Mouse (Mus musculus) kidney, embryonic 14.5 days (tissue): Measurements from ENCODE around the gene Pnma1. TPM values are rescaled to one million over a fixed set of nuclear protein-coding genes. Genes with fewer than 3 reads are reported as not detected.
A peak's percentile ranks its signal among the peaks of the same experiment; 100 is the strongest.

Experiments used
- ATAC-seq: fragments of 200-750 bp; cut with Nextera tagmentation; 2 replicates; pipeline ENCODE4 v1.8.0; 2017; ENCODE audit warnings: moderate number of reproducible peaks, mild to moderate bottlenecking, moderate TSS enrichment, moderate library complexity; ENCODE audit not compliant: low FRiP score, low TSS enrichment
- H3K27ac ChIP-seq: fragments of 300-500 bp; sonication (generic); 2 replicates; pipeline ENCODE4 v1.5.1; 2014; ENCODE audit warnings: low read depth, mild to moderate bottlenecking, low read length, moderate library complexity, mixed read lengths
- H3K27me3 ChIP-seq: fragments of 300-500 bp; sonication (generic); 2 replicates; pipeline ENCODE4 v1.6.1; 2014; ENCODE audit warnings: mild to moderate bottlenecking, low read length; ENCODE audit not compliant: control insufficient read depth, insufficient read depth
- H3K36me3 ChIP-seq: fragments of 300-500 bp; sonication (generic); 2 replicates; pipeline ENCODE4 v1.6.1; 2014; ENCODE audit warnings: low read length, mixed read lengths; ENCODE audit not compliant: control insufficient read depth, insufficient read depth
- H3K4me1 ChIP-seq: fragments of 300-500 bp; sonication (generic); 2 replicates; pipeline ENCODE4 v1.6.1; 2014; ENCODE audit warnings: low read length, mixed read lengths; ENCODE audit not compliant: control insufficient read depth, insufficient read depth
- H3K4me2 ChIP-seq: fragments of 300-500 bp; sonication (generic); replicated peaks from 2 replicates; pipeline ENCODE4 v1.6.1; 2014; ENCODE audit warnings: low read depth, mild to moderate bottlenecking, low read length
- H3K4me3 ChIP-seq: fragments of 300-500 bp; sonication (generic); 2 replicates; pipeline ENCODE4 v1.5.1; 2014; ENCODE audit warnings: mild to moderate bottlenecking, low read length
- H3K9ac ChIP-seq: fragments of 300-500 bp; sonication (generic); 2 replicates; pipeline ENCODE4 v1.6.1; 2014; ENCODE audit warnings: low read depth, mild to moderate bottlenecking, low read length, moderate library complexity
- H3K9me3 ChIP-seq: fragments of 300-500 bp; sonication (generic); 2 replicates; pipeline ENCODE4 v1.6.1; 2016; ENCODE audit warnings: low read length; ENCODE audit not compliant: control insufficient read depth
- WGBS: fragments of 180-500 bp; shearing (Covaris S2); extraction: QIAGEN DNeasy Blood & Tissue Kit; methylation state at CpG from one replicate; pipeline ENCODE4 v1.1.7; 2014; 5-methylcytosine and 5-hydroxymethylcytosine counted together
- polyA plus RNA-seq: library from polyadenylated mRNA; unstranded; fragments of >200 nt; fragmentation: Nextera tagmentation; extraction: Ambion mirVana; gene quantifications from 2 replicates; pipeline ENCODE4 v1.2.1, GENCODE M21; 2014

Pnma1 gene
- polyA plus RNA-seq, 1 experiment from 2014 or later = 0.51 TPM

DNA sequence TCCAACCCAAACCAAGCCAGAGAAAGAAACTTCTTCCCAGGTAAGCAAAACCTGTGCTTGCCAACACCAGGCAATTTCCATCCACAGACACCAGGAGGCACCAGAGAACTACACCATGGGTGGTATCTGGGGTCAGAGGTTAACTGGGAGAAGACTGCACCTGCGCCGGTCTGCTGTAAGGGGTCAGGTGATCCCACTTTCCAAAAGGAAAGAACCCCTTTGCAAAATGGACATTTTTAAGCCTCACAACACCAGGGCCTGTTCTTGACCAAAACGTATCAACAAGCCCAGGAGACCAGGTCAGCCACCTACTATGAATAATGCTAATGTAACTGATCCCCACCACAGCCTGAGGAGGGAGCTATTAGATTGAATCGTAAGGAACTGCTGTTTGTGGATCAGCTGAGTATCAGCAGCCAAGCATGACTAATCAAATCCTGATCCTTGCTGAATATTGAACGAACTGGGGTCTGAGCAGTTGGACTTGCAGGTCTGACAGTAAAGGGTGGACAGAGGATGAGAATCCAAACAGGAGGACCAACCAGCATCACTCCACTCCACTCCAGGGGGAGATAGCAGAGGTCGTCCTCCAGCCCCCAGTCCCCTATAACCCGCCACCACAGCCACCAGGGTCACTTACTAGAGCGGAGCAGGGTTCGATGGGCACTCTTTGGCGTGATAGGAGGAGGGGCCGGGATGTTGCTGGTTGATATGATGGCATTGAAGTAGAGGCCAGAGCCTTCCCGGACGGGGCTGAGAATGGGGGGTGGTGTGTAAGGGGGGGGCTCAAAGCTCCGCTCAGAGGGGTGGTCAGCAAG lies 13.5 kb upstream of the Pnma1 start:
- no peak; the same call in 1 of the 2 replicates for ATAC-seq

DNA sequence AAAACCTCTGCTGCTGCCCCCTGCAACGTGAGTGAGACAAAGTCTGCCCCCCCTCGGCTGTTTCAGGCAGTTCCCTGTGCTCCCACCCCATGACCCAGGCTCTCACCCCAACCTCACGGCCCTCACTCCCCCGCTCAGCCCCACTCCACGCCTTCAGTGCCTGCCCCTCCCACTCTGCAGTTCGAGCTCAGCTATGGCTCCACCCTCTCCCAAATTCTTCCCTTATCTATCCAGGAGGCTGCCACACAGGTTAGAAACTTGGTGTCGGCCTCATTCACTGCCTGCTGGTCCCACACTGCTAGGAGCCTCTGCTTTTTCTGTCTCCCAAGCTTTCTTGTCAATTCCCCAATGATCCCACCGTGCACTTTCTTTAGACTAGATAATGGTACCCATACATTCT lies 12.8 kb upstream of the Pnma1 start:
- Histone ChIP-seq H3K4me2 (no peak overlapping the region), H3K27ac (no peak overlapping the region), H3K9me3 (no peaks in the 10 kb centered on the region), H3K9ac (no peak overlapping the region), H3K27me3 (no peaks in the 10 kb centered on the region), H3K4me1 (no peaks in the 10 kb centered on the region), H3K4me3 (no peak overlapping the region), H3K36me3 (peaks cover 55% of the 10 kb centered on the region)
- WGBS = 50% methylated on average over 8 of the region's 8 CpGs
- no peak; the same call in 1 of the 2 replicates for ATAC-seq

More for the DNA sequence above, 13.5 kb upstream of the Pnma1 start:
- H3K9me3 ChIP-seq = no peaks in the 10 kb centered on the region
- no peaks in the 10 kb centered on the region for H3K4me1 ChIP-seq
- H3K27me3 ChIP-seq = no peaks in the 10 kb centered on the region
- 70% methylated on average over 14 of the region's 14 CpGs for WGBS
- H3K9ac ChIP-seq = no peak overlapping the region
- H3K4me3 ChIP-seq = no peak overlapping the region
- H3K27ac ChIP-seq = no peak overlapping the region
- no peak overlapping the region for H3K4me2 ChIP-seq
- peaks cover 48% of the 10 kb centered on the region for H3K36me3 ChIP-seq

DNA sequence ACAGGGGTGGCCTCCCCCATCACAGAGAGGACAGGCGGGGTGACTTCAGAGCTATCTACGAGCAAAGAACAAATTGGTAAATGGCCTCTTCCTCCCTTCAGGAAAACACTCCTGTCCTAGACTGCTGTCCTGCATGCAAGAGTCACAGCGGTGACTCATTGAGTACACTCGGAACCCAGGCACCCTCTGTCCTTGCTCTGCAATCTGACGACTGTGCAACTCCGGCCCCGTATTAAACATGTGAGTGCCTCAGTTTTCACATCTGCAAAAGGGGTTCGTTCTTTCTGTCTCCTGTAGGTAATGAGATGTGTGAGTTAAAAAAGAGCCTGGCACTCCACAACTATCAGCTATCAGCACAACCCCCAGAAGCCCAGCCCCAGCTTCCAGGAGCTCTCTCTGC lies 12.2 kb upstream of the Pnma1 start:
- Histone ChIP-seq H3K9ac (no peak overlapping the region), H3K27ac (no peak overlapping the region), H3K36me3 (peaks cover 58% of the 10 kb centered on the region), H3K27me3 (no peaks in the 10 kb centered on the region), H3K4me1 (no peaks in the 10 kb centered on the region), H3K4me3 (no peak overlapping the region), H3K4me2 (no peak overlapping the region), H3K9me3 (no peaks in the 10 kb centered on the region)
- 96% methylated on average over 8 of the region's 8 CpGs for WGBS
- ATAC-seq = no peak

DNA sequence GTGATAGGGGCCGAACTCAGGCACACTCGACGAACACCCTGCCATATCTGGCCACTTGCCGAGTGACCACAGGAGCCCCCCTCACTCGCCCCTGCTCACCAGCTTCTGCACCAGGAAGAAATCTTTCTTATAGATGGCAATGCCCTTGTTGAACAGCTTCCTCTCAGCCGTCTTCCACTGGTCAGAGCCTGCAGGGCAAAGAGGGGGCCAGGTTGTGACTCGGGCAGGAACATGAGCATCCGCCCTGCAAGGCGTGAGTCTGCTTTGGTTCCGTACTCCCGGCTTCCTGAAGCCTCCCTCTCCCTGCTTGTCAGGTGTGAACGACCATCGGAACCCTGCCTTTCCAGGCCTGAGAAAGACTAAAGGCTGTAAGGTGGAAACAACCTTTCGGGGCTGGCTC lies 9.9 kb upstream of the Pnma1 start:
- no peak overlapping the region for H3K4me2 ChIP-seq
- no peak overlapping the region for H3K27ac ChIP-seq
- ATAC-seq = no peak
- H3K4me3 ChIP-seq = no peak overlapping the region
- 0 out of 2 replicates have a peak, but pooled peaks cover 4% of the 10 kb centered on the region for H3K4me1 ChIP-seq
- H3K27me3 ChIP-seq = no peaks in the 10 kb centered on the region
- peaks cover 71% of the 10 kb centered on the region for H3K36me3 ChIP-seq
- H3K9ac ChIP-seq = no peak overlapping the region
- H3K9me3 ChIP-seq = no peaks in the 10 kb centered on the region
- 91% methylated on average over 14 of the region's 14 CpGs for WGBS

DNA sequence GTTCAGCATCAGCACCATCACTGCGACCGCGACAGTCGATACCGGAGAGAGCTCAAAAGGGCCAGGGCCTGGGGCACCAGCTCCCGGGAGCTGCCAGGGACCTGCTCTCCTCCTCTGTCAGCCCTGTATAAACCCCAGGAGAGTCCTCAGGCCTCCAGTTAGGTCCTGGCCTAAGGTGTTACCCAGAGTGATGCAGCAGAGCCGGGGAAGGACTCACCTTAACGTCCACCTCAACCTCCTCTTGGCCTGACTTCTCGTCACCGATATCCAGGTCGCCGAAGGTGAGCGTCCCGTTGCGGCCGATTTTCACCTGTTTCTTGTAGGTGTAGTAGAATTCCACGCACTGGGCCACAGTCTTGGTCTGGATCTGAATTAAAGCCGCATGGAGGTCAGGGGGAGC lies 7.9 kb upstream of the Pnma1 start:
- H3K9ac ChIP-seq = no peak overlapping the region
- 0 out of 2 replicates have a peak, but pooled peaks cover 4% of the 10 kb centered on the region for H3K4me1 ChIP-seq
- no peak overlapping the region for H3K4me2 ChIP-seq
- no peaks in the 10 kb centered on the region for H3K27me3 ChIP-seq
- no peak overlapping the region for H3K4me3 ChIP-seq
- H3K9me3 ChIP-seq = no peaks in the 10 kb centered on the region
- ATAC-seq = no peak
- no peak overlapping the region for H3K27ac ChIP-seq
- H3K36me3 ChIP-seq = peaks cover 76% of the 10 kb centered on the region
- WGBS = 93% methylated on average over 18 of the region's 18 CpGs

DNA sequence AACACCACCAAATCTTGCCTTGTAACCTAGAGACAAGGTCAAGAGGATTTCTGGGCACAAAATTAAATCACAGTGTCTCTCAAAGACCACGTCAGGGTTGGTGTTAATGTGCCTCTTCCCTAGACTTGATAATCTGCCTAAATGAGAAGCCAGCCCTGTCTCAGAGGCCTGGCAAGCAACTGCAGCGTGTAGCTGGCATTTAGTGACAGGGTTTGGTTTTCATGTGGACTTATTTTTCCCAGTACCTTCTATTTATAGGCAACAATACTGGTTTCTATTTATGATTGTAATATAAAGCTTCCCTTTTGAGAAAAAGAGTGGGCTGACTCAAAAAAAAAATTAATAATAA lies 7.2 kb upstream of the Pnma1 start:
- Histone ChIP-seq H3K36me3 (peaks cover 75% of the 10 kb centered on the region), H3K4me3 (no peak overlapping the region), H3K4me1 (0 out of 2 replicates have a peak, but pooled peaks cover 4% of the 10 kb centered on the region), H3K27ac (no peak overlapping the region), H3K4me2 (no peak overlapping the region), H3K27me3 (no peaks in the 10 kb centered on the region), H3K9ac (no peak overlapping the region), H3K9me3 (no peaks in the 10 kb centered on the region)
- WGBS = 75% methylated on average over 2 of the region's 2 CpGs
- ATAC-seq = no peak

DNA sequence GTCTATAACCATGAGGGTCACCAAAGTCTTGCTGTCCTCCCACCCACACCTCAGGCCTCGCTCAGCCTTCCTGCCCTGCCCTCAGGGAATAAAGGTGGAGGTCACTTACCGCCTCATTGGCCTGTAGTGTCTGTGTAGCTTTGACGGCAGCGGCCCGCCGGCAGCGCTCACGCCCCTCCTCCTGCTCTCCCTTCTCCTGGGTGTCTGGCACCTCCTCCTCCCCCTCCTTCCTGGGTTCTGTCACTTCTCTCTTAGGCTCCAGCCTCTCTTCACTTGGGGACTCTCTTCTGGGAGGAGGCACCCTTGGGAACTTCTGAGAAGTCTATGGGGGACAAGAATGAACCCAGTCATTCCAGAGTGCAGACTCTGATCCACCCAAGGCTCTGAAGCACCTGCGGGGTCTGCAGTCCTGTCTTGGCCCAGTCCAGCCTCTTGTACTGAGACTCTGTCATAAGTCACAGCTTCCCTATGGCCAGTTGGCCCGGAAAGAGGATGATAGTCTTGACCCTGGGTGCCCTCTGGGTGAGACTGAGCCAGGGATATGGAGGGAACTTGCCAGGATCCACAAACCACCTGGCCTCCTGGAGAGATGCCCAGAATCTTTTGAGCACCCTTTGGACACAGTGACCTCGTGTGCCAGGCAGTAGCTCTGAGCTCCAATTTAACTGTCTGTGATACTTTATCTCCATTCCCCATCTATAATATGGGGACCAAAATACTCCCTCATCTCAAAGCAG lies 6.7 kb upstream of the Pnma1 start:
- no peak overlapping the region for H3K9ac ChIP-seq
- 35% methylated on average over 11 of the region's 11 CpGs for WGBS
- H3K4me2 ChIP-seq = no peak overlapping the region
- H3K27ac ChIP-seq = no peak overlapping the region
- H3K4me3 ChIP-seq = no peak overlapping the region
- no peaks in the 10 kb centered on the region for H3K27me3 ChIP-seq
- H3K36me3 ChIP-seq = peaks cover 73% of the 10 kb centered on the region
- no peaks in the 10 kb centered on the region for H3K9me3 ChIP-seq
- 0 out of 2 replicates have a peak, but pooled peaks have one; percentile 10 for ATAC-seq
- 0 out of 2 replicates have a peak, but pooled peaks cover 4% of the 10 kb centered on the region for H3K4me1 ChIP-seq

DNA sequence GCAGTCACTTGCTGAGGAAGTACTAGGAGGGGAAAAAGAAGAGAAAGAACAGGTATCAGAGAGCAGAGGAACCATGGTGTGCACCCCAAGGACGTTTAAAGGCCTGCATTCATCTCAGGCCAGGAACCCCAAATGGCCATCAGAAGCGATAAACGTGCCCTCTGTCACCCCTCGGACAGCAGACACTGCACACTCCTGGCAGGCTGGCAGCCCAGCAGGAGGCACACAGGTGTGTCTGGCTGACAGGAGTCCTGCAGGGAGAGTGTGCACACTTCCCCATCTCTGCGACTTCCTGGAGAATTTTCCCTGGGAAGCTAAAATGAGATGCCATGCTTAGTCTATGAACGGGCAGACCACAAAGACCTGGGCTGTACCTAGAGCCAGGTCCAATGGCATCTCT lies 5.1 kb upstream of the Pnma1 start:
- peaks cover 58% of the 10 kb centered on the region for H3K36me3 ChIP-seq
- WGBS = 72% methylated on average over 6 of the region's 6 CpGs

More for the DNA sequence above, 5.1 kb upstream of the Pnma1 start:
- Histone ChIP-seq H3K9me3 (no peaks in the 10 kb centered on the region), H3K9ac (no peak overlapping the region), H3K4me3 (no peak overlapping the region), H3K4me2 (no peak overlapping the region), H3K4me1 (0 out of 2 replicates have a peak, but pooled peaks cover 7% of the 10 kb centered on the region), H3K27ac (no peak overlapping the region), H3K27me3 (no peaks in the 10 kb centered on the region)
- no peak for ATAC-seq
